Mouse (Mus musculus) lung, postnatal 0 days (tissue): ENCODE measurements around the gene Hoxa1.

Experiments
- CTCF ChIP-seq: IDR thresholded peaks from 2 replicates; pipeline ENCODE4 v1.5.1; 2016; ENCODE audit warnings: antibody characterized with exemption, mild to moderate bottlenecking
- EP300 ChIP-seq: IDR thresholded peaks from 2 replicates; pipeline ENCODE4 v1.6.1; 2016; ENCODE audit warnings: antibody characterized with exemption, mild to moderate bottlenecking, control low read depth

DNA sequence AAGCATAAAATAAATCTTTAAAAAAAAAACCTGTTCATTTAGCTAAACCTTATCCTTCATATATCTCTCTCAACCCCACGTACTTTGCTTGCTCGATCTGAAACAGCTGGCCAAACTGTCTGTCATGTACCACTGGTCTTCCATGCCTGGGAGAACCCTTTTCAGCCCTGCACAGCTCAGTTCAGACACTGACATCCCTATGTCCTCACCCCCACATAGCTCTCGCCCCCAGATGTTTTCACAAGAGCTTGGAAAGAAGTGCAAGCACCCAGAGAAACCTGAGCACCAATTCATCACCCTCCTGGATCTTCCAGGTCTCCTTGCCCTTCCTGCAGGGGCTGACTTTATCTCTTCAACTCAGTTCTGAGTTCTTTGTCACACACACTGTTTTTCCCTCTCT, 36.9 kb downstream of the Hoxa1 start:
- TF ChIP-seq EP300, result no peak
- TF ChIP-seq CTCF, result no peak
